Mouse (Mus musculus) kidney, postnatal 0 days (tissue): ENCODE data around the gene Gatad2a. TPM values are rescaled to one million over a fixed set of nuclear protein-coding genes. Genes with fewer than 3 reads are reported as not detected.
"Not testable (repeated sequence)": the region's sequence is repeated elsewhere in the genome, so short reads cannot be mapped to it uniquely, and the experiment has no call there.

Experiments
- ATAC-seq: fragments of 200-750 bp; cut with Nextera tagmentation; replicated peaks from 2 replicates; pipeline ENCODE4 v1.8.0; 2017; ENCODE audit warnings: low read depth, moderate number of reproducible peaks, moderate TSS enrichment, moderate library complexity; ENCODE audit not compliant: low FRiP score
- DNase-seq: peaks from one replicate; pipeline ENCODE4 v3.0.0-alpha.2; 2016; ENCODE audit warnings: low spot score
- H3K27ac ChIP-seq: fragments of 300-500 bp; sonication (generic); 2 replicates; pipeline ENCODE4 v1.5.1; 2014; ENCODE audit warnings: mild to moderate bottlenecking
- H3K27me3 ChIP-seq: fragments of 300-500 bp; sonication (generic); 2 replicates; pipeline ENCODE4 v1.6.1; 2014; ENCODE audit warnings: low read length, mixed read lengths; ENCODE audit not compliant: insufficient read depth
- H3K36me3 ChIP-seq: fragments of 300-500 bp; sonication (generic); 2 replicates; pipeline ENCODE4 v1.6.1; 2014; ENCODE audit warnings: low read length, mixed read lengths; ENCODE audit not compliant: insufficient read depth
- H3K4me1 ChIP-seq: fragments of 300-500 bp; sonication (generic); replicated peaks from 2 replicates; pipeline ENCODE4 v1.6.1; 2014; ENCODE audit warnings: antibody characterized with exemption, low read length, mixed read lengths; ENCODE audit not compliant: insufficient read depth
- H3K4me2 ChIP-seq: fragments of 300-500 bp; sonication (generic); 2 replicates; pipeline ENCODE4 v1.6.1; 2014; ENCODE audit warnings: mild to moderate bottlenecking, low read length, moderate library complexity, mixed read lengths
- H3K4me3 ChIP-seq: fragments of 300-500 bp; sonication (generic); replicated peaks from 2 replicates; pipeline ENCODE4 v1.5.1; 2014; ENCODE audit warnings: low read depth, low read length
- H3K9ac ChIP-seq: fragments of 300-500 bp; sonication (generic); 2 replicates; pipeline ENCODE4 v1.6.1; 2014; ENCODE audit warnings: low read depth, low read length
- H3K9me3 ChIP-seq: fragments of 300-500 bp; sonication (generic); replicated peaks from 2 replicates; pipeline ENCODE4 v1.6.1; 2016; ENCODE audit warnings: low read length, inconsistent platforms, mixed read lengths
- CTCF ChIP-seq: IDR thresholded peaks from 2 replicates; pipeline ENCODE4 v1.5.1; 2016; ENCODE audit warnings: antibody characterized with exemption, low read depth, mild to moderate bottlenecking, moderate library complexity
- WGBS: fragments of 180-500 bp; shearing (Covaris S2); extraction: QIAGEN DNeasy Blood & Tissue Kit; methylation state at CpG from one replicate; pipeline ENCODE4 v1.1.7; 2014; 5-methylcytosine and 5-hydroxymethylcytosine counted together
- polyA plus RNA-seq: library from polyadenylated mRNA; unstranded; fragments of >200 nt; fragmentation: Nextera tagmentation; extraction: Ambion mirVana; gene quantifications from 2 replicates; pipeline ENCODE4 v1.2.1, GENCODE M21; 2015

Gene Gatad2a
- polyA plus RNA-seq, 1 experiment from 2014 or later: 49.5 TPM

DNA sequence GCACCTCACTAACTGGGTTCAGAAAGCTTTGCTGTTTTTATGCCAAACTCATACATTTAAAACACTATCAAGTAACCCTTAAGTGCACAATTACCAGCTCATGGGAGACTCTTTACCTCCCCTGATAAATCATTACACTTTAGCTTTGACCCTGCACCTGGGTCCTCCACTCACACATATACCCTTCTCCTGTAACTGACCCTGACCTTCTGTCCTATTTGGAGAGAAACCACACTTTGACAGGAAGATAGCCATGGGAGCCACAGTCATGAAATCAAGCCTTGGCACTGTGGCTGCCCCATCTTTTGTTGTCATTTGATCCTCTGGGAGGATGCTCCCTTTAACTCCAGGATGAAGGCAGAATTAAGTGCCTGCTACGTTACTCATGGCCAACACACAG is 41.5 kb downstream of the Gatad2a start:
- peaks cover under 1% of the 10 kb centered on the region; the same call in 1 of the 2 replicates for H3K36me3 ChIP-seq
- peak overlapping the region; percentile 13; the same call in 1 of the 2 replicates for H3K27ac ChIP-seq
- ATAC-seq: peak; percentile 67; the same call in 1 of the 2 replicates
- TF ChIP-seq CTCF: no peak
- H3K27me3 ChIP-seq: no peaks in the 10 kb centered on the region
- peak; percentile 60 for DNase-seq
- H3K4me2 ChIP-seq: no peak overlapping the region
- H3K9ac ChIP-seq: no peak overlapping the region
- WGBS: 24% methylated on average over 1 of the region's 1 CpGs
- H3K9me3 ChIP-seq: no peaks in the 10 kb centered on the region
- H3K4me3 ChIP-seq: no peak overlapping the region
- H3K4me1 ChIP-seq: peaks cover 4% of the 10 kb centered on the region

DNA sequence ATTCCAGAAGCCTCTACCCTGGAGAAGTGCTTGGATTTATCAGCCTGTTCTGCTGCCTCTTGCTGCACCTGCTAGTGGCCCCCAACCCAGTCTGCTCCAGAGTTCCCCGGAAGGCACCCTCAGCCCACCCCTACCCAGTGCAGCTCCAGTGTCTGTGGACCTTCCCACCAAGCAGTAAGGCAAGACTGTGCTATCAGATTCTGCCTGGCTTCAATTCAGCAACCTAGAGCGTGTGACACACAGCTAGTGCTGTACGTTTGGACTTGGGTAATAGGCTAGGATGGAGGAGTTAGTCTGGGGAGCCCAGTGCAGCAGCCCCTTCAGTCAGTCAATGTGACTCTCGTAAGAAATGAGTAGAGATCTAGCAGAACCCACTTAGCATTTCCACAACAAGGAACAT is 42.0 kb downstream of the Gatad2a start:
- Histone ChIP-seq H3K4me1 (peaks cover 4% of the 10 kb centered on the region), H3K27ac (peak overlapping the region; percentile 13; the same call in 1 of the 2 replicates), H3K9ac (no peak overlapping the region), H3K27me3 (no peaks in the 10 kb centered on the region), H3K4me2 (no peak overlapping the region), H3K36me3 (peaks cover 5% of the 10 kb centered on the region; the same call in 1 of the 2 replicates), H3K9me3 (no peaks in the 10 kb centered on the region), H3K4me3 (no peak overlapping the region)
- ATAC-seq (peak; percentile 67; the same call in 1 of the 2 replicates), DNase-seq (no peak)
- TF ChIP-seq CTCF: no peak
- 42% methylated on average over 4 of the region's 4 CpGs for WGBS

DNA sequence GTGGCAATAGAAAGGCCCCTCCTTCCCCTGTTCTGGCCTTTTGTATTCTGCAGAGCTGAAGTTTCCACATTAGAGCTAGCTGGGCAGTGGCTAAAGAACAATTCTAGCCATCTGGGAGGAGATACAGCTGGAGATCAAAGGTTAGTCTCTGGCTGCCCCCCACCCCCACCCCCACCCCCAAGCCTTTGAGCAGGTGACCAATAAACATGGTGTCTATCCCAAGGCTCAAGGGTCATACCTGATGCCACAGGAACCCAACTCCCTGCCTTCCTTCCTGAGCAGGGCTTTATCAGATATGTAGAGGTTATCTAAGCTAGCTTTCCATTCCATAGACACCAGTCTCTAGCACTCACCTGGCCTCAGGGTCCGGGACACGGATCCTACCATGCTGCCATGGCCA is 45.9 kb downstream of the Gatad2a start:
- no peak overlapping the region for H3K4me2 ChIP-seq
- no peak for DNase-seq
- H3K9ac ChIP-seq: no peak overlapping the region
- WGBS: 96% methylated on average over 2 of the region's 2 CpGs
- H3K4me1 ChIP-seq: peaks cover 4% of the 10 kb centered on the region; the same call in 1 of the 2 replicates
- no peaks in the 10 kb centered on the region for H3K9me3 ChIP-seq
- no peaks in the 10 kb centered on the region for H3K27me3 ChIP-seq
- no peak for TF ChIP-seq CTCF
- peaks cover 7% of the 10 kb centered on the region; the same call in 1 of the 2 replicates for H3K36me3 ChIP-seq
- no peak overlapping the region for H3K27ac ChIP-seq
- no peak overlapping the region for H3K4me3 ChIP-seq
- ATAC-seq: peak; percentile 40; the same call in 1 of the 2 replicates

DNA sequence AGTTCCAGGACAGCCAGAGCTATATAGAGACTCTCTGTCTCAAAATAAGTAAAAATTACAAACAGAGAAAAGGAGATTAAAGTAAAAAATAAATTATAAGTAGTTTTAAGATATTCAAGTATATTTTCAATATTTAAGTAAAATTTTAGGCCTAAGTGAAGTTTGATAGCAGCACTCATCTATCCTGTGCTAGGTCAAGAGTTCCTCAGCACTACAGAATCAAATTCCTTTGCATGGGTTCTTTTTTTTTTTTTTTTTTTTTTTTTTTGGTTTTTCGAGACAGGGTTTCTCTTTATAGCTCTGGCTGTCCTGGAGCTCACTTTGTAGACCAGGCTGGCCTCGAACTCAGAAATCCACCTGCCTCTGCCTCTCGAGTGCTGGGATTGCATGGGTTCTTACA is 53.7 kb downstream of the Gatad2a start:
- H3K9ac ChIP-seq, ATAC-seq, DNase-seq, H3K9me3 ChIP-seq, H3K4me3 ChIP-seq, H3K36me3 ChIP-seq, H3K27ac ChIP-seq, H3K4me2 ChIP-seq, H3K27me3 ChIP-seq: not testable (repeated sequence)
- H3K4me1 ChIP-seq: peaks cover 12% of the 10 kb centered on the region
- WGBS: 92% methylated on average over 2 of the region's 3 CpGs

DNA sequence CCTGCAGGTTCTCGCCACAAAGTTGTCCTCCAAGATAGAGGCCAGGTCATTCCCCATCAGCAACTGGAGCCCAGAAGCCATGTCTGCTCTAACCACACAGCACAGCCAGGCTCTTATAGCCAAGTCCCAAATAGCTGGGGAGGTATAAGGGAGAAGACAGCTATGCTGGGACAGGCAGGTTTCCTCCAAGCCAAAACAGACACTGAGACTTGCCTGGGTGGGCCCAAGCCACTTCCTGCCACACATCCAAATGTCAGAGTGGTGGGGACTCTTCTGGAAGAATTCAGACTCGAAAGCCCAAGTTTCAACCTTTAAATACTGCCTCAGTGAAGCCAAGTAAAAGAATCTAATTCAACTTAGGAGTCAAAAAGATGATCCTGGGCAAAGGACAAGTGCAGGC is 55.8 kb downstream of the Gatad2a start:
- H3K27me3 ChIP-seq: no peaks in the 10 kb centered on the region
- no peak for DNase-seq
- 87% methylated on average over 2 of the region's 2 CpGs for WGBS
- peaks cover 4% of the 10 kb centered on the region; the same call in 1 of the 2 replicates for H3K36me3 ChIP-seq
- H3K4me3 ChIP-seq: no peak overlapping the region
- H3K4me2 ChIP-seq: no peak overlapping the region
- H3K4me1 ChIP-seq: peaks cover 17% of the 10 kb centered on the region
- ATAC-seq: no peak
- H3K9me3 ChIP-seq: no peaks in the 10 kb centered on the region
- no peak for TF ChIP-seq CTCF
- no peak overlapping the region for H3K27ac ChIP-seq
- H3K9ac ChIP-seq: no peak overlapping the region

DNA sequence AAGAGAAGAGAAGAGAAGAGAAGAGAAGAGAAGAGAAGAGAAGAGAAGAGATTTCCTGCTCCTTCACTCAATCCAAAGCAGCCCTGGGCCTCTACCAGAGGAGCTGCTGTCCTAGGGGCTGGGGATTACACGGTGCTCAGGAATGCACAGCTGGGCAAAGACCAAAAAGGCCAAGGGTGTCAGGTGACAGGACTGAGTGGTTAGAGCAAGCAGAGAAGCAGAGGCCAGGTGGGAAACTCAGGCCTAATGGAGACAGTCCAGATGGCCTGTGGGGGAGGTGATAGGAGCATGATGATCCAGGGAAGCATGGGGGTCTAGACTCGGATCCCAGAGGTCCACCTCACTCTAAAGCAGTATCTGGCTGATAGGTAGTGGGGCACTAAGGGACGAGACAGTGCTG is 56.6 kb downstream of the Gatad2a start:
- no peak overlapping the region for H3K4me2 ChIP-seq
- H3K4me1 ChIP-seq: peaks cover 17% of the 10 kb centered on the region
- peaks cover 10% of the 10 kb centered on the region for H3K36me3 ChIP-seq
- peak; percentile 77 for DNase-seq
- no peak overlapping the region for H3K9ac ChIP-seq
- no peak for TF ChIP-seq CTCF
- 22% methylated on average over 3 of the region's 3 CpGs for WGBS
- H3K9me3 ChIP-seq: no peaks in the 10 kb centered on the region
- 0 out of 2 replicates have a peak overlapping the region, but pooled peaks have one; percentile 64 for H3K27ac ChIP-seq
- H3K27me3 ChIP-seq: no peaks in the 10 kb centered on the region
- peak; percentile 88 for ATAC-seq
- no peak overlapping the region for H3K4me3 ChIP-seq
